Mouse (Mus musculus) frontal cortex, postnatal 14 days (tissue): ENCODE measurements around the gene Rbpj.
"Not testable (repeated sequence)": the region's sequence is repeated elsewhere in the genome, so short reads cannot be mapped to it uniquely, and the experiment has no call there.

Source experiments
- DNase-seq, 2 experiments: peaks; one replicate each; pipeline ENCODE4 v3.0.0; 2022; ENCODE audit warnings: low spot score in 2 of 2

Gene Rbpj

DNA sequence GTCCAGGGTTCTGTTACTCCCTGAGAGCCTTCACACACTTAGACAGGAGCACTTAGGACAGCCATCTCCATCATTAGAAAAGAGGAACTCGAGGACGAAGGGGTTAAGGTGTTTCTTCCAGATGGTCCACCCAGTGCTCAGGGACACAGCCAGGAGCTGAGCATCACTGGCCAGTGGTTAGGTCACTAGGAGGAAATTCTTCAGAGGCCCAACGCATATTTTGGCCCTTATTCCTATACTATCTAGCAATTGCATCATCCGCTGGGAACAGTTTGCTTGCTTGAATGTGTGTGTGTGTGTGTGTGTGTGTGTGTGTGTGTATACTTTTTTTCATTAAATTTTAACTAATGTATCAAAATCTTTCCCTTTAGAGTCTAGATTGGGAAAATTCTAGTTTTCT is 45.5 kb downstream of the Rbpj start:
- no peak for DNase-seq

DNA sequence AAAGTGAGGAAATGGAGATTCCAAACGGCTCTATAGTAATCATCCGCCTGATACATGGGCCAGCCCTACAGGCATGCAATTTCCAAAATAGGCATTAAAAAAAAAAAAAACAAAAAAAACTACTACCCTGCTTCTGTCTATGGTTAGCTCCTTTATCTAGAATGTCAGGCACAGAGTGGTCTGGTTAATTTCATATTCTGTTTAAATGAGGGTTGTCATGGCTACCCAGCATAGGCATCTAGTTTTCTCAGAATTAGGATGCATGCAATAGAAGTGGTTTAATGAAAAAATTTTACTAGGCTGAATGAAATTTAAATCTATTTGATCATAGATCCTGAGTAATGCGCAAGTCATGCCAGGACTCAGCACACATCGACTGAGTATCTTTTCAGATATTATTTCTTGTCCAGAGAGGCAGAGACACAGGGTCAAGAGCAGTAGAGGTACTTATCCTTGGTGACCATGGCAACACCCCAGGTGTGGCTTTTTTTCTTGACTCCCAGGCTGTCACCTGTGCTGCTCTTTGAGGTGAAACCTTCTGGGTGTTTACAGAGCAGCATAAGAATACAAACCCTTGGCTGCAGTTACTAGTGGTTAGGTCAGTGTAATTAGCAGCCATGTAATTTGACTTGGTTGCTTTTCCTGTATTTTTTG is 49.1 kb downstream of the Rbpj start:
- DNase-seq, result no peak

DNA sequence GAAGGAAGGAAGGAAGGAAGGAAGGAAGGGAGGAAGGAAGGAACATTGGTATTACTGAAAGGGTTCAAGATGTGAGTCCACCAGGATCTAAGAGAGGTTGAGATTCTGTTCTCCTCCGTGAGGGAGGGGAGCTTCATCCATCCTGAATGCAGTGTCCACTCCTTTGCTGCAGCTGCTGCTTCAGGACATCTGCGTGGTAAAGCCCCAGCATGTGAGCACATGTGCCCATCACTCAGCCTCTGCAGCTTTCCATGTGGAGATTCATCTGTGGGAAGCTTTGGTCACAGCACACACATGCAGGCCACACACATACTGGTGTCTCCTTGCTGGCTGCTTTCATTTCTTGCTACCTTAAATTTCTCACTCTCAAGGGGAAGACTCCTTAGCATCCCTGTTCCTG is 50.5 kb downstream of the Rbpj start:
- no peak for DNase-seq

DNA sequence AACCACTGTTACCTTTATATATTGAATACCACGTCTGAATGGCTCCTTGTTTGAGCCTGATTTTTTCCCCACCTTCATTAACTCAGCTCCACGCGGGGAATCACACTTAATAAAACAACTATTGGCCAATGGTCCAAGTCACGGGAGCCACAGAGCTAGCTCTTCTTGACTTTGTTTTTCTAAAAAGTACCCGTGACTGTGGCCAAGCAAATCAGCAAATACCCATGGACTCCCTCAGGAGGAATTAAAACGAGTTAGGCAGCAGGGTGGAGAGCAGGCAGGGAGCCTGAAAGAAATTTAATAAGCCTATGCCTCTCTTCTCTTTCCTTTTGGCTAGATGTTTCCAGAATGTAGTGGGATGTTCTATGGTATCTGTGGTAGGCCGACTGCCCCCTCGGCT is 51.9 kb downstream of the Rbpj start:
- no peak for DNase-seq

DNA sequence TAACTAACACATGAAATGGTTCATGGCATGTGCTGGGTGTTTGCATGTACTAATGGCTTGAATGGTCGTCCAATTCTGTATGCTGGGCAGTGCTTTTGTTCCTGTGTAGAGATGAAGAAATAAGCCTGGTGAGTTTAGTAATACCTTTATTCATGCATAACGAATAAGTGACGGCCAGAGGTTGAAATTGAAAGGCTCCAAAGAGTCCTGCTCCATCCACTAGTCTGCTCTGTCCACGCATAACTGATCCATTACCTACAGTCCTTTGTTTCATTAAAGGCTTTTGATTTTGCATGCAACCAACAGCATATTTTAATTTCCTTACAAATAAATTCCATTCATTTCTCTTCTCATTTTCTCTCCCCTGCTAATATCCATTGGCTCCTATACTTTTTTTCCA is 53.2 kb downstream of the Rbpj start:
- DNase-seq, result no peak

DNA sequence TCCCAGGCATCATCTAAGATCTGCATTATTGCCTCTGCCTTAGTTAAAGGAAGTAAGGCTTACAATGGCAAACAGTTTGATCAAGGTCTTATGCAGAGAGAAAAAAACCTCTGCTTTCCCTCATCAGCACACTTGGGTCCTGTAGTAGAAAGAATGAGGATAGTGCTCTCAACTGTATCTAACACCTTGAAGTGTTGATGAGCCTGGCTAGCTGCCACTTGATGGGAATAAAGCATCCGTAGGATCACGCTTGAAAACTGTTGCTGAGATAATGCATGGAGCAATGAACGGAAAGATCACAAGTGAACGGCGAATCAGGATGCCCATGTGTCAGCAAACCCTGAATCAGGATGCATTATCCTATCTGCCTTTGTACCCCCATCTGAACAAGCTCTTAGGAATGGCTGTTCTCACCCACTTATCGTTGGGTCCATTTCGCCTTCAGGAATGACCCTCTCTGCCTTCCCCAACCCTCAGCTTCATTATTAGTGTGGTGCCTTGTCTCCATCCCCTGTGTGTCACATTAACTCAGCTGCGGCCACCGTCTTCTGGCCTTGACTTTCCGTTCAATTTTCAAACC is 54.1 kb downstream of the Rbpj start:
- DNase-seq, result no peak

DNA sequence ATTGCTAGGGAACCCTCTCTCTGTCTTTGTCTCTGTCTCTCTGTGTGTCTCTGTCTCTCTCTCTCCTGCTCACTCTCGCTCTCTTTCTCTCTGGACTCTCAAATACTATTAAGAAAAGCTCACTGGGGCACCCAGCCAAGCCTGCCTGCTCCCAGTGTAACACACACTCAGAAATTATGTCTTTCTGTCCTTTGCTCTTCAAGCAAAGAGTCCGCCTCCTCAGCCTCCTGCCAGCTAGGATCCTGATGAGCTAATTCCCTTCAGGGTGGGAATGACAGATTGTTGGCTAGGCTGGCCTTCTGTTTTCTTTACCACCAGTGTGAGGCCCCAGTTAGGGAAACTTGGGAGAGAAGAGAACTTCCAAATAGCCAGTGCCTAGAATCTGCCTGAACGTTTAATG is 57.1 kb downstream of the Rbpj start:
- no peak for DNase-seq

DNA sequence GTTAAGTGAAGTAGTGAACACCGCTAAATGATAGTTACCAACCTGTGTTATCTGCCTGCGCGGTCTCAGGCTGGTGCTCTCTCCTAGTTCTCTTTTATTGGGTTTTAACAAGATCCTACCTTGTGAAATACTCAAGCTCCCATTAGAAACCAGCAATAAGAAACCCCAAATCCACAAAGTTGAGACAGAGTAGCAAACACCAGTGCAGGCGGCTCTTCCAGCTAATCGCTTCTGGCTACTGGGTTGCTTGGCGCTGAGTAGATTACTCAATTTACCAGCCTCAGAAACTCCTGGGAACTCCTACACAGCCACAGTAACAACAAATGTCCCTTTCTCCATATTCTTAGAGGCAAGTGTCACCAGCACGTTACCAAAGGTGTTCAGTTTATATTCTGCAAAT is 58.2 kb downstream of the Rbpj start:
- no peak for DNase-seq

DNA sequence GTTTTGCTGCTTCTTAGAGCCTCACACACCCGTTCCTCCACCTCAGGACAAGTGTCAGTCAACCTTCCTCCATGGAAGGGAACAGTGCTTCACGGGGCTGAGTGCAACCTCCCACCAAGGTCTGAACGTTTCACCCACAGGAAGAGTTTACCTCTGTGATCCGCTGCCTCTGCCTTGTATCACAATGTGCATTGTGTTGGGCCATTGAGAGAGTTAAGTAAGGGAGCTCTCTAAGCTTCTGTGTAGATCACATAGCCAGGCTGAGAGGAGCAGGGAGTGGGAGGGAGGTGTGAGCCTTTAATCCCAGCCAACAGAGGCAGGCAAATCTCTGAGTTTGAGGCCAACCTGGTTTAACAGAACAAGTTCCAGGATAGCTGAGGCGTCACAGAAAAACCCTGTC is 58.9 kb downstream of the Rbpj start:
- DNase-seq, result no peak

DNA sequence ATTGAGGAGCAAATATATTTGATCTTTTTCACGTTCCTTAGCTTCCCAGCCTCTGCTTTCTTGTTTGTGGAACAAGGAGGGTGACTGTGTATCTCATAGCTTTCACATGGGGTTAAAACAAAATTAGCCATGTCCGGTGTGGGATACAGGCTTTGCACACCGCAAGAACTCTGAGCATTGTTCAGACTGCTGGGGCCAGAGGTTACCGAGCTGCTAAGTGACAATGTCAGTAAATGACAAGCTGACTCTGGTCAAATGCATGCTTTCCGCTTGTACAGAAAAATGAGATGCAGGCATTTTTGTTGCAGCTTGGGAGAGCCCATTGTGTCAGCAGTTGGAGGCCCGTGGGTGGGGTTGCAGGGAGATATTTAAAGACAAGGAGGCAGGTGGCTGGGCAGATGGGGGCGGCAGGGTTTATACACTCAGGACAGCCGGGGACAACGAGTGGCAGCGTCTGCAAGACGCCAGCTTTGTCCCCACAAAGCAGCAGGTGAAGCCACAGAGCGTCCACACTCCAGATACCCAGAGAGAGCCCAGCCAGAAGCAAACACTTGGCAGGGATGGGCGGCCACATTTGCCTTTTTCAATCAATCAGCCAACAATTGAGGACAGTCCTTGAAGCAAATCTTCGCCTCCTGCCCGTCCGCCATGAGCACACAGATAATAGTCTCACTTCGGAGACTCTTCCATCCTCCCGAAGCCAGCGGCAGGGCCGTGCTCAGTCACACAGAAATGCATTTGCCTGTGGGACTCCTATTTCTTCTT is 59.5 kb downstream of the Rbpj start:
- peak; percentile 43 to 47 for DNase-seq

DNA sequence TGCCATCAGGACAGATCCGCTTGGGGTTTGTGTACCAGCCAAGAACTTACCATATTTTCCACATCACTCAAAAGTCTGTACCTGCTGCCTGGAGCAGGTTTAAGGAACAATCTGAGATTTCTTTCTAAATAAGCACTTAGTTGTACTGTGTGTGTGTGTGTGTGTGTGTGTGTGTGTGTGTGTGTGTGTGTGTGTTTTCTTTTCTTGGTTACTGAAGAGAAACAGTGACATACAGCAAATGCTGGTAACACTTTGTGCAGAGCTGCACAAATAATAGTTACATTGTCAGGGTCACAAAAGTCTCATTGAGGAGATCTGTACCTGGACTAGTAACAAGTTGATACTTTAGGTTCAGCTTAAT is 60.1 kb downstream of the Rbpj start:
- no peak for DNase-seq

DNA sequence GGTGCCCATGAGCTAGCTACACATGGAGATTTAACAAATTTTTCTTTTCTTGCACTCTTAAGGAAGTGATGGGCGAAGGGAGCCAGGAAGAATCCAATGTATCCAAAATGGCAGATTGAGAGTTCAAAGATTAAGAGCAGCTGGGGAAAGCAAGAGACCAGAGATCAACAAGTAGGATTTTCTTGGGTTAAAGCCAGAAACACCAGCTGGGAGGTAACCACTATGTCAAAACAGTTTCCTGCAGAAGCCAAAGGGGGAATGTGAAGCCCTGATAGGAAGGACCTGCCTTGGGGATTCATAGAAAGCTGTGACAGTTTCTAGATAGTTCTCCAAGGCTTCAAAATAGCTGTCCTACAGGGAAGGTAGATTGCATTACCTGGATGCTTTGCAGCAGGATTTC is 63.9 kb downstream of the Rbpj start:
- DNase-seq, result no peak

DNA sequence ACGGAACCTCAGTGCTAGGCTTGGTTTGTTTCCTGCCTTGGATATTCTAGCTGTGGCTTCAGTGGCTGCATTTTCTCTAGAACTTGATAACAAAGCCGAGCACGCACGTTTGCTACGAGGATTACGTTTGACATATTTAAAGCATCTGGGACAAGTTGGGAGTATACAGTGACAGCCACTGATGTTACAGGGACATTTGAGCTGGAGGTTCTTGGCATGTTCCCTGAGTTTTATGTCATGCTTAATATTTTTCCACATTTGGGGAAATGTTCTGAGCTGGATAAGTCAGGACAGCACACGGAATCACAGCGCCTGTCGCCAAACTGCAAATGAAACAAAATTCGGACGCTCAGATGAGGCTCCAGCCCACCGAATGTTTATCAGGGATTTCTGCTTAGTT is 69.1 kb downstream of the Rbpj start:
- no peak for DNase-seq

DNA sequence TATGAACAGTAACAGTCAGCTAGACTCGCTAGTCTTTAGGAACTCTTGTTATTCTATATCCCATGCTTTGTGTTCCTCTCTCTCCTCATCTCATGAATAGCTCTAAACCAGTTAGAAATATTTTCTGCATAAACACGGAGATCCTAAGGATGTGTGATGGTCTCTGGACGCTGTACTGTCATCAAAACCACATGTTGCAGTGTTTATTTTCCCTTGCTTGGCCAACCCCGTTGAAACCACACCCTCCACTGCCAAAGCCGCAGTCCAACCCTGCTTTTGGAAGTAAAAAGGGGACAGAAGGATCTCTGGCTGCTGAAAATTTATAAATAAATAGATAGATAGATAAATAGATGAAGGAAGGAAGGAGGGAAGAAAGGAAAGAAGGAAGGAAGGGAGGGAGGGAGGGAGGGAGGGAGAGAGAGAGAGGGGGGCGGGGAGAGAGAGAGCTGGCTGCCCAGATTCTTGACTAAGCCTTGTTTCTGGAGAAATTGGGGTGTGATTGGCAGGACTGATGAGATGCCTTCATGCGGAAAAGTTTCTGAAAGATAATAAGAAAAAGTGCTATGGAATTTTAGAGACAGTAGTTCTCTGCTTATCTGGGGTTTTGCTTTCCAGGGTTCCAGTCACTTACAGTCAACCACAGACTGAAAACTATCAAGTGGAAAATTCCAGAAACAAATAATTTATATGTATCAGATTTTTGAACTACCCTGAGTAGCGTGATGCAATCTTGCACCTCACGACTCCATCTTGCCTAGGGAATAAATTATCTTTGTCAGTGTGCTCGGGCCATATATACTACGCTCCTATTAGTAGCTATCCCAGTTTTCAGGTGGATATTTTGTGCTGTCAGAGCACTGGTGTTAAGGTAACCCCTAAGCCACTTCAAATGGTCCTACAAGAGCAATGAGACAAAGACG is 70.9 kb downstream of the Rbpj start:
- DNase-seq, result no peak

DNA sequence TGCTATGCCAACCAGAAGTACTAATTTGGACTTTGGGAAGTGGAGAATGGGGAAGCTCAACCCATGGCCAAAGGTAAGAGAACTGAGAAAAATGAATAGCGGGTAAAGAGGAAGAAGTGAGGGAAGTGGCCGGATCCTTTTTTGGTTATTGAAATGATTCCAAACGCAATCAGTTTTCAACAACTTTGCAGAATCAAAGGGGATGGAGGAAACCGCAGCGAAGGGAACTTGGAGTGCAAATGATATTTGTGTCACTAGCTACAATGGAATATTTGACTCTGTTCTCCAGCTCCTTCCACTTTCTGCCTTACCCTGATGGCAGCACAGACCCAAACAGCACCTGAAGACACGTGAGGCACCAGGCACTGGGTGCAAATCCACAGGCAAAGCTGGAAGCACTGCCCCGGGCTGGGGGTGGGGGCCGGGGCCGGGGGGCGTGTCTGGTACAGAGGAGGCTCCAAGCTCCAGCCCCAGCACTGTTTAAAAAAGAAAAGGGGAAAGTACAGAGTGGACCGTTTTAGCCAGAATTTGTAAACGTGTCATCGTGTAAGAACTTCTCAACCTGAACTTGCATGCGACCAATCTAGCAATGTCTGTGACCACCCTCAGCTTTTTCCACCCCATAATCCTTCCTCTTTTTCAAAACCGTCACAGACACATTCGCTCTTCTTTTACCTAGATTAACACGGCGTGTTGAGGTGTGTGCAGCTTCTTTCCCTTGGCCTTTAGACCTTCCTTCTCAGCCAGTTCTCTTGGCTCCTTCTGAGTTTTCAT is 74.1 kb downstream of the Rbpj start:
- no peak for DNase-seq

DNA sequence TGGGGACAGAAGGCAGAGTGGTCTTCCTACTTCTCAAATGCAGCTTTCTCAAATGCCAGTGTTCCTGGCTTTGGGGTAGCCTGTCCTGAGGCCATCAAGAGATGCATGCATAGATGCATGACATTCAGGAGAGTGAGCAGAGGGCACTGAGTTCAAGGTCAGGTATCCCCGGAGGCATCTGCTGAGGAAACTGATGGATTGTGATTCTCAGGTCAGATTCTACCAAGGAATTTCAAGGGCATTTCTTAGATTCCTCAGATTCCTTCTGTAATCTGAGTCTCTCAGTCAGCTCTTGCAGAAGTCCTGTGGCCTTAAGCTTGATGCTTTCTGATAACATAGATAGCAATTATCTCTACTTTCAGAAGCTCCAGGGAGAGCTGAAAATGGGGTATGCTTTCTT is 76.1 kb downstream of the Rbpj start:
- no peak for DNase-seq

DNA sequence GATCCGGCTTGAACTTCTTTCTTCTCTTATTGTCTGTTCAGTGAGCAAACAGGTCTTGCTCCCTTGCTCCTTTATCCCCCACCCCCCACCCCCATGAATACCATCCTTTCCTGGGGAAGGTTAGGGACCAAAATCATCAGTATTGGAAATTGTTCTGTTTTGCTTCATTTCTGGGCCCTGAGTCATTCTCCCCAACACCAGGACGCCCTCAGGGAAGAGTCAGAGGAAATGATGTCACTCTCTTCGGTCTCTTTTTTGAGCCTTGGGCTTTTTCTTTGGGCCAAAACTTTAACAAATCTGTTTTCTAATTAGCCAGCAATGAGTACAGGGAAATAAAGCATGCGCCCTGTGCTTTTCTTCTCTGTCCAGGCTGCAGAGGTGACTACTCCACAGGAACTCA is 77.4 kb downstream of the Rbpj start:
- DNase-seq, result no peak

DNA sequence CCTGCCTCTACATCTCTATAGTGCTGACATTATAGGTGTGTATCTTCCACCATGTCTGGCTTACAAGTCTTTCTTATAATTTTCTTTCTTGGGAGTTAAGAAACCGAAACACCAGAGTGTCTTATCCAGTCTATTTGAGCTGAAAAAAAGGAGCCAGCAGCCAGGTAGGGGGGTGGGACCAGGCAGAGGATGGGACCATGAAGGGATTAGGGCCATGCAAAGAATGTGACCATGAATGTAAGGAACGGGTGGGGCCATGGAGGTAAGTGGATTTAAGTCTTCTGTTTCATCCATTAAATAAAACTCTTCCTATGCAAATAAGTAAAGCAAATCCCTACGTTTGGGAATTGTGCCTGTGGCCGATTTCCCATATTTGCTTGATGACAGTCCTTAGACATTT is 78.0 kb downstream of the Rbpj start:
- DNase-seq, result no peak

DNA sequence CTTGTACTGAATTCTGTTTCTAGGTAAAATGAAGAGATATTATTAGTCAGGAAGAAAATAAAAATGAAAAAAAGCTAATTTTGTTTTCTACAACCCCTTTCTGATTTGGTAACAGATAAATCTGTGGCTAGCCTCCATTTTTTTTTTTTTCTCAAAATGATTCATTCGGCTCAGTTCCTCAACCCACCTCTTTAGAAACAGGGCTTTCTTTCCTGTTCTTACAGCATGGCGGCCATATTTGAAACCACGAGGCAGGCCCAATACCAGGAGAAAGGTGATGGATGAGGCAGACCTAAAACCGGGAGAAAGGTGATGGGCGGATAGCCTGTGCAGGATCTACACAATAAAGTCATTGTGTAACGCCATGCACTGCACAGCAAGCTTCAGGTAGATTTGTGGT is 80.5 kb downstream of the Rbpj start:
- DNase-seq, result no peak

DNA sequence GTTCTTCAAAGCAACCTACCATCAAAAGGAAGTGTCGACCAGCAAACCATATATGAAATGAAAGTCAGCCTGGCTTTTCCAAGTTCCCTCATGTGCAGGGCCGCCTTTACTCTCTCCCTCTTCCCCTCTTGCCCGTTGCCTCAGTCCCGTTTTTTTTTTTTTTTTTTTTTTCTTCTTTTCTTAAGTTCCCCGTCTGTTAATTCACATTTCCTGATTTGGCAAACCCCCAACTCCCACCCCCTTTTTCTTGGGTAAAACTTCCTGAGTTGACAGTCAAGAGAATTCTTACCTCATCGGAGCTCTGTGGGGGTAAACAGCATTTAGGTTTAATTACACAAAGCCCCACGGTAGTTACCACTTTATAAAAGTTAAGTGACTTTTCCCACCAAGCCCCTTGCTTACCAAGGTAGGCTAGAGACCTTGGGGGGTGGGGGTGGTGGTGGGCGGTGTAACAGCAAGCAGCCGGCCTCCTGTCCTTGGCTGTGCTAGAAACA is 81.1 kb downstream of the Rbpj start:
- no peak for DNase-seq

DNA sequence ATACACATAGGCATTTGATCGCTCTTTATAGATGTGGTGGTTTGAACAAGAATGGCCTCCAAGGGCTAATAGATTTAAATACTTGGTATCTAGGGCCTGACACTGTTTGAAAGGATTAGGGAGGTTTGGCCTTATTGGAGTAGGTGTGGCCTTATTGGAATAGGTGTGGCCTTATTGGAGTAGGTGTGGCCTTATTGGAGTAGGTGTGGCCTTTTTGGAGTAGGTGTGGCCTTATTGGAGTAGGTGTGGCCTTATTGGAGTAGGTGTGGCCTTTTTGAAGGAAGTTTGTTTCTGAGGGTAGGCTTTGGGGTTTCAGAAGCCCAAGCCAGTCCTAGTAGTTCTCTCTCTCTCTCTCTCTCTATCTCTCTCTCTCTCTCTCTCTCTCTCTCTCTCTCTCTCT is 84.4 kb downstream of the Rbpj start:
- DNase-seq, result not testable (repeated sequence)
